ENCODE assay signal across 7 mouse cellular contexts in genomic region chr3:55587972-55588946, GRCm38 (mm10).
DNase-seq lines count a peak whose midpoint lies in the region; ATAC-seq and TF ChIP-seq lines count a peak whose summit lies in the region.

No protein-coding gene starts in this region.

- peak; percentile 69 for DNase-seq in ZHBTc4 (ENCODE audit: low read depth, low spot score)
- DNase-seq in embryonic facial prominence, embryonic 14.5 days (ENCODE audit: low spot score), result peak; percentile 68
- DNase-seq in hindbrain, embryonic 10.5 days (ENCODE audit: low spot score), result peak; percentile 89
- peak; percentile 52 for DNase-seq in limb, embryonic 14.5 days (ENCODE audit: low spot score)
- no peak for DNase-seq in thymus, postnatal 10 days (ENCODE audit: low spot score in 2 of 2)
- no peak for DNase-seq in cerebellum, postnatal 25 days
- no peak for DNase-seq in spleen, postnatal 14 days (ENCODE audit: low spot score in 2 of 2)

- peaks cover 31% of the 10 kb centered on the region for H3K4me1 ChIP-seq in embryonic facial prominence, embryonic 14.5 days (ENCODE audit: control insufficient read depth, insufficient read depth, low read length)
- peaks cover 50% of the 10 kb centered on the region for H3K4me1 ChIP-seq in hindbrain, embryonic 10.5 days (replicated peaks)
- peaks cover 43% of the 10 kb centered on the region for H3K4me1 ChIP-seq in limb, embryonic 14.5 days (ENCODE audit: control insufficient read depth, insufficient read depth, low read length)

- peak overlapping the region; percentile 40; the same call in 1 of the 2 replicates for H3K9ac ChIP-seq in embryonic facial prominence, embryonic 14.5 days (ENCODE audit: low read depth, low read length)
- H3K9ac ChIP-seq in limb, embryonic 14.5 days (ENCODE audit: low read depth, low read length, severe bottlenecking), result no peak overlapping the region

- peak overlapping the region; percentile 79 for H3K27ac ChIP-seq in embryonic facial prominence, embryonic 14.5 days (replicated peaks; ENCODE audit: low read depth, low read length)
- H3K27ac ChIP-seq in hindbrain, embryonic 10.5 days, result peak overlapping the region; percentile 85
- H3K27ac ChIP-seq in limb, embryonic 14.5 days (replicated peaks; ENCODE audit: low read depth, low read length), result peak overlapping the region; percentile 70

- peak; percentile 84 for ATAC-seq in embryonic facial prominence, embryonic 14.5 days (ENCODE audit: low read depth)
- ATAC-seq in limb, embryonic 14.5 days (ENCODE audit: low FRiP score, low read depth), result peak; percentile 78

- no peak for TF ChIP-seq POLR2A in limb, embryonic 14.5 days (IDR thresholded peaks at IDR 0.05; ENCODE audit: borderline replicate concordance, extremely low read depth, insufficient read depth, insufficient read length)

- no peaks in the 10 kb centered on the region for H3K9me3 ChIP-seq in embryonic facial prominence, embryonic 14.5 days (ENCODE audit: control insufficient read depth, low read length)
- no peaks in the 10 kb centered on the region for H3K9me3 ChIP-seq in hindbrain, embryonic 10.5 days
- H3K9me3 ChIP-seq in limb, embryonic 14.5 days (ENCODE audit: control insufficient read depth, low read length), result no peaks in the 10 kb centered on the region

- no peak overlapping the region for H3K4me2 ChIP-seq in embryonic facial prominence, embryonic 14.5 days (ENCODE audit: low read depth, low read length)
- H3K4me2 ChIP-seq in limb, embryonic 14.5 days (replicated peaks; ENCODE audit: low read depth, low read length, severe bottlenecking), result peak overlapping the region; percentile 10; the same call in 1 of the 2 replicates

- WGBS in embryonic facial prominence, embryonic 14.5 days, result 11% methylated on average over 12 of the region's 12 CpGs
- 7% methylated on average over 12 of the region's 12 CpGs for WGBS in hindbrain, embryonic 10.5 days
- WGBS in limb, embryonic 14.5 days, result 8% methylated on average over 12 of the region's 12 CpGs

- no peak overlapping the region for H3K4me3 ChIP-seq in embryonic facial prominence, embryonic 14.5 days (ENCODE audit: low read depth, low read length)
- peak overlapping the region; percentile 23 for H3K4me3 ChIP-seq in hindbrain, embryonic 10.5 days
- H3K4me3 ChIP-seq in limb, embryonic 14.5 days (replicated peaks; ENCODE audit: low read length), result no peak overlapping the region

- no peaks in the 10 kb centered on the region for H3K36me3 ChIP-seq in embryonic facial prominence, embryonic 14.5 days (ENCODE audit: control insufficient read depth, insufficient read depth, low read length)
- H3K36me3 ChIP-seq in hindbrain, embryonic 10.5 days, result no peaks in the 10 kb centered on the region
- no peaks in the 10 kb centered on the region for H3K36me3 ChIP-seq in limb, embryonic 14.5 days (ENCODE audit: control insufficient read depth, insufficient read depth, low read length)

- H3K27me3 ChIP-seq in embryonic facial prominence, embryonic 14.5 days (replicated peaks; ENCODE audit: control insufficient read depth, insufficient read depth, low read length), result no peaks in the 10 kb centered on the region
- no peaks in the 10 kb centered on the region for H3K27me3 ChIP-seq in hindbrain, embryonic 10.5 days (ENCODE audit: insufficient read depth, poor library complexity, severe bottlenecking)
- no peaks in the 10 kb centered on the region for H3K27me3 ChIP-seq in limb, embryonic 14.5 days (ENCODE audit: control insufficient read depth, insufficient read depth, low read length)

Comparison
In these comparisons a context has a peak if more than half of its experiments do, and no peak if none do; other contexts are left out.
1. DNase-seq: peak in ZHBTc4 (single experiment), embryonic facial prominence, embryonic 14.5 days (single experiment), hindbrain, embryonic 10.5 days (single experiment) and limb, embryonic 14.5 days (single experiment); none in thymus, postnatal 10 days (0 of 2), cerebellum, postnatal 25 days (0 of 2) and spleen, postnatal 14 days (0 of 2).
2. Peak in every context shown above with its lines, with median percentiles within 50 percentile points of each other: H3K27ac ChIP-seq.